Mouse (Mus musculus): ENCODE data around the gene Atg10. TPM values are rescaled to one million over a fixed set of nuclear protein-coding genes. Genes with fewer than 3 reads are reported as not detected.

Atg10 gene
- polyA plus RNA-seq, 1 experiment from 2014 or later, result 17.3 TPM

- Histone ChIP-seq H3K4me2 (replicated peaks; ENCODE audit: low read depth, low read length) (no peak overlapping the region), H3K9ac (ENCODE audit: low read depth, low read length) (no peak overlapping the region), H3K4me1 (replicated peaks; ENCODE audit: control insufficient read depth, insufficient read depth, low read length) (no peaks in the 10 kb centered on the region), H3K36me3 (ENCODE audit: control insufficient read depth, insufficient read depth, low read length) (no peaks in the 10 kb centered on the region), H3K27me3 (ENCODE audit: control insufficient read depth, insufficient read depth, low read length) (no peaks in the 10 kb centered on the region), H3K4me3 (ENCODE audit: low read depth, low read length) (no peak overlapping the region), H3K9me3 (ENCODE audit: control insufficient read depth, low read length) (no peaks in the 10 kb centered on the region), H3K27ac (ENCODE audit: low read depth, low read length) (no peak overlapping the region)
- no peak for DNase-seq (ENCODE audit: low spot score)
- ATAC-seq (ENCODE audit: low FRiP score), result no peak
- WGBS, result 91% methylated on average over 5 of the region's 5 CpGs
These were observed 230.8 kb downstream of the Atg10 start for GRCm38 (mm10) chr13:90992948-90993347.

GRCm38 (mm10) chr13:90988226-90988625, 235.5 kb downstream of the Atg10 start:
- Histone ChIP-seq H3K9me3 (ENCODE audit: control insufficient read depth, low read length) (no peaks in the 10 kb centered on the region), H3K4me2 (replicated peaks; ENCODE audit: low read depth, low read length) (no peak overlapping the region), H3K36me3 (ENCODE audit: control insufficient read depth, insufficient read depth, low read length) (no peaks in the 10 kb centered on the region), H3K4me1 (replicated peaks; ENCODE audit: control insufficient read depth, insufficient read depth, low read length) (no peaks in the 10 kb centered on the region), H3K27me3 (ENCODE audit: control insufficient read depth, insufficient read depth, low read length) (no peaks in the 10 kb centered on the region), H3K9ac (ENCODE audit: low read depth, low read length) (no peak overlapping the region), H3K27ac (ENCODE audit: low read depth, low read length) (no peak overlapping the region), H3K4me3 (ENCODE audit: low read depth, low read length) (no peak overlapping the region)
- ATAC-seq (ENCODE audit: low FRiP score), result no peak
- no peak for DNase-seq (ENCODE audit: low spot score)
- WGBS, result 78% methylated on average over 3 of the region's 3 CpGs

- no peak overlapping the region for H3K27ac ChIP-seq (ENCODE audit: low read depth, low read length)
- no peaks in the 10 kb centered on the region for H3K36me3 ChIP-seq (ENCODE audit: control insufficient read depth, insufficient read depth, low read length)
- H3K27me3 ChIP-seq (ENCODE audit: control insufficient read depth, insufficient read depth, low read length), result no peaks in the 10 kb centered on the region
- WGBS, result 87% methylated on average over 3 of the region's 3 CpGs
- no peak for DNase-seq (ENCODE audit: low spot score)
- no peak overlapping the region for H3K4me2 ChIP-seq (replicated peaks; ENCODE audit: low read depth, low read length)
- no peak overlapping the region for H3K9ac ChIP-seq (ENCODE audit: low read depth, low read length)
- no peaks in the 10 kb centered on the region for H3K4me1 ChIP-seq (replicated peaks; ENCODE audit: control insufficient read depth, insufficient read depth, low read length)
- H3K4me3 ChIP-seq (ENCODE audit: low read depth, low read length), result no peak overlapping the region
- no peaks in the 10 kb centered on the region for H3K9me3 ChIP-seq (ENCODE audit: control insufficient read depth, low read length)
- ATAC-seq (ENCODE audit: low FRiP score), result no peak
These were observed 238.4 kb downstream of the Atg10 start for GRCm38 (mm10) chr13:90985417-90985816.

GRCm38 (mm10) chr13:90984073-90984472, 239.7 kb downstream of the Atg10 start:
- DNase-seq (ENCODE audit: low spot score) (no peak), ATAC-seq (ENCODE audit: low FRiP score) (no peak)
- WGBS, result 80% methylated on average over 2 of the region's 2 CpGs
- Histone ChIP-seq H3K4me2 (replicated peaks; ENCODE audit: low read depth, low read length) (no peak overlapping the region), H3K27ac (ENCODE audit: low read depth, low read length) (no peak overlapping the region), H3K27me3 (ENCODE audit: control insufficient read depth, insufficient read depth, low read length) (no peaks in the 10 kb centered on the region), H3K4me3 (ENCODE audit: low read depth, low read length) (no peak overlapping the region), H3K9me3 (ENCODE audit: control insufficient read depth, low read length) (no peaks in the 10 kb centered on the region), H3K9ac (ENCODE audit: low read depth, low read length) (no peak overlapping the region), H3K4me1 (replicated peaks; ENCODE audit: control insufficient read depth, insufficient read depth, low read length) (no peaks in the 10 kb centered on the region), H3K36me3 (ENCODE audit: control insufficient read depth, insufficient read depth, low read length) (no peaks in the 10 kb centered on the region)

GRCm38 (mm10) chr13:90981798-90982197, 242.0 kb downstream of the Atg10 start:
- DNase-seq (ENCODE audit: low spot score) (no peak), ATAC-seq (ENCODE audit: low FRiP score) (no peak)
- H3K27ac ChIP-seq (ENCODE audit: low read depth, low read length), result no peak overlapping the region
- H3K36me3 ChIP-seq (ENCODE audit: control insufficient read depth, insufficient read depth, low read length), result no peaks in the 10 kb centered on the region
- no peak overlapping the region for H3K4me2 ChIP-seq (replicated peaks; ENCODE audit: low read depth, low read length)
- no peaks in the 10 kb centered on the region for H3K4me1 ChIP-seq (replicated peaks; ENCODE audit: control insufficient read depth, insufficient read depth, low read length)
- 88% methylated on average over 1 of the region's 1 CpGs for WGBS
- no peak overlapping the region for H3K4me3 ChIP-seq (ENCODE audit: low read depth, low read length)
- H3K27me3 ChIP-seq (ENCODE audit: control insufficient read depth, insufficient read depth, low read length), result no peaks in the 10 kb centered on the region
- no peaks in the 10 kb centered on the region for H3K9me3 ChIP-seq (ENCODE audit: control insufficient read depth, low read length)
- no peak overlapping the region for H3K9ac ChIP-seq (ENCODE audit: low read depth, low read length)

GRCm38 (mm10) chr13:90980878-90981674, 242.7 kb downstream of the Atg10 start:
- Histone ChIP-seq H3K4me1 (replicated peaks; ENCODE audit: control insufficient read depth, insufficient read depth, low read length) (no peaks in the 10 kb centered on the region), H3K27me3 (ENCODE audit: control insufficient read depth, insufficient read depth, low read length) (no peaks in the 10 kb centered on the region), H3K27ac (ENCODE audit: low read depth, low read length) (no peak overlapping the region), H3K4me2 (replicated peaks; ENCODE audit: low read depth, low read length) (no peak overlapping the region), H3K4me3 (ENCODE audit: low read depth, low read length) (no peak overlapping the region), H3K36me3 (ENCODE audit: control insufficient read depth, insufficient read depth, low read length) (no peaks in the 10 kb centered on the region), H3K9me3 (ENCODE audit: control insufficient read depth, low read length) (no peaks in the 10 kb centered on the region), H3K9ac (ENCODE audit: low read depth, low read length) (no peak overlapping the region)
- WGBS, result 88% methylated on average over 6 of the region's 6 CpGs
- DNase-seq (ENCODE audit: low spot score) (no peak), ATAC-seq (ENCODE audit: low FRiP score) (no peak)

GRCm38 (mm10) chr13:90977057-90977456, 246.7 kb downstream of the Atg10 start:
- Histone ChIP-seq H3K27ac (ENCODE audit: low read depth, low read length) (no peak overlapping the region), H3K9me3 (ENCODE audit: control insufficient read depth, low read length) (no peaks in the 10 kb centered on the region), H3K4me3 (ENCODE audit: low read depth, low read length) (no peak overlapping the region), H3K4me1 (replicated peaks; ENCODE audit: control insufficient read depth, insufficient read depth, low read length) (no peaks in the 10 kb centered on the region), H3K36me3 (ENCODE audit: control insufficient read depth, insufficient read depth, low read length) (no peaks in the 10 kb centered on the region), H3K27me3 (ENCODE audit: control insufficient read depth, insufficient read depth, low read length) (no peaks in the 10 kb centered on the region), H3K4me2 (replicated peaks; ENCODE audit: low read depth, low read length) (no peak overlapping the region), H3K9ac (ENCODE audit: low read depth, low read length) (no peak overlapping the region)
- DNase-seq (ENCODE audit: low spot score) (no peak), ATAC-seq (ENCODE audit: low FRiP score) (no peak)
- 89% methylated on average over 3 of the region's 3 CpGs for WGBS

GRCm38 (mm10) chr13:90973409-90973808, 250.4 kb downstream of the Atg10 start:
- no peak for ATAC-seq (ENCODE audit: low FRiP score)
- no peak overlapping the region for H3K4me2 ChIP-seq (replicated peaks; ENCODE audit: low read depth, low read length)
- H3K27ac ChIP-seq (ENCODE audit: low read depth, low read length), result no peak overlapping the region
- H3K9me3 ChIP-seq (ENCODE audit: control insufficient read depth, low read length), result no peaks in the 10 kb centered on the region
- H3K4me3 ChIP-seq (ENCODE audit: low read depth, low read length), result no peak overlapping the region
- H3K4me1 ChIP-seq (replicated peaks; ENCODE audit: control insufficient read depth, insufficient read depth, low read length), result no peaks in the 10 kb centered on the region
- H3K27me3 ChIP-seq (ENCODE audit: control insufficient read depth, insufficient read depth, low read length), result no peaks in the 10 kb centered on the region
- H3K9ac ChIP-seq (ENCODE audit: low read depth, low read length), result no peak overlapping the region
- H3K36me3 ChIP-seq (ENCODE audit: control insufficient read depth, insufficient read depth, low read length), result no peaks in the 10 kb centered on the region
- no peak for DNase-seq (ENCODE audit: low spot score)
- WGBS, result 60% methylated on average over 7 of the region's 7 CpGs

GRCm38 (mm10) chr13:90970259-90971017, 253.3 kb downstream of the Atg10 start:
- DNase-seq (ENCODE audit: low spot score) (no peak), ATAC-seq (ENCODE audit: low FRiP score) (no peak)
- Histone ChIP-seq H3K4me2 (replicated peaks; ENCODE audit: low read depth, low read length) (no peak overlapping the region), H3K9ac (ENCODE audit: low read depth, low read length) (no peak overlapping the region), H3K4me1 (replicated peaks; ENCODE audit: control insufficient read depth, insufficient read depth, low read length) (no peaks in the 10 kb centered on the region), H3K27ac (ENCODE audit: low read depth, low read length) (no peak overlapping the region), H3K4me3 (ENCODE audit: low read depth, low read length) (no peak overlapping the region), H3K9me3 (ENCODE audit: control insufficient read depth, low read length) (no peaks in the 10 kb centered on the region), H3K27me3 (ENCODE audit: control insufficient read depth, insufficient read depth, low read length) (no peaks in the 10 kb centered on the region), H3K36me3 (ENCODE audit: control insufficient read depth, insufficient read depth, low read length) (no peaks in the 10 kb centered on the region)
- 88% methylated on average over 10 of the region's 10 CpGs for WGBS
